Mouse (Mus musculus) thymus, adult 2 months (tissue): ENCODE results near the gene Glra4. TPM values are rescaled to one million over a fixed set of nuclear protein-coding genes. Genes with fewer than 3 reads are reported as not detected.

ENCODE experiments used
- DNase-seq: peaks from one replicate; pipeline ENCODE4 v3.0.0; 2021
- H3K27ac ChIP-seq: fragments of 200-500 bp; 2 replicates; pipeline ENCODE4 v1.5.1; 2012; ENCODE audit warnings: low read length, control low read depth; ENCODE audit not compliant: control insufficient read depth, insufficient read depth
- H3K27me3 ChIP-seq: fragments of 200-500 bp; 2 replicates; pipeline ENCODE4 v1.6.1; 2012; ENCODE audit warnings: mild to moderate bottlenecking, low read length, moderate library complexity, mixed read lengths; ENCODE audit not compliant: control insufficient read depth, insufficient read depth
- H3K36me3 ChIP-seq: fragments of 200-500 bp; 2 replicates; pipeline ENCODE4 v1.6.1; 2012; ENCODE audit warnings: mild to moderate bottlenecking, low read length, moderate library complexity; ENCODE audit not compliant: control insufficient read depth, insufficient read depth
- H3K4me1 ChIP-seq: fragments of 200-500 bp; replicated peaks from 2 replicates; pipeline ENCODE4 v1.6.1; 2012; ENCODE audit warnings: low read length; ENCODE audit not compliant: control insufficient read depth, insufficient read depth
- H3K4me3 ChIP-seq: fragments of 200-500 bp; 2 replicates; pipeline ENCODE4 v1.5.1; 2012; ENCODE audit warnings: mild to moderate bottlenecking, low read length, control low read depth, moderate library complexity; ENCODE audit not compliant: control insufficient read depth, insufficient read depth
- CTCF ChIP-seq: fragments of 200-500 bp; IDR thresholded peaks from 2 replicates; pipeline ENCODE4 v1.5.1; 2012; ENCODE audit warnings: mild to moderate bottlenecking, control low read depth, low read length, moderate library complexity, borderline replicate concordance; ENCODE audit not compliant: control insufficient read depth, poor library complexity, insufficient read depth; ENCODE audit errors: extremely low read depth
- POLR2A ChIP-seq: fragments of 200-500 bp; IDR thresholded peaks from 2 replicates; pipeline ENCODE4 v1.6.1; 2012; ENCODE audit warnings: mild to moderate bottlenecking, low read length, control low read depth, moderate library complexity; ENCODE audit not compliant: control insufficient read depth, poor library complexity, insufficient read depth; ENCODE audit errors: extremely low read depth
- WGBS: fragments of 180-500 bp; shearing (Covaris S2); methylation state at CpG from one replicate; pipeline ENCODE4 v1.1.7; 2018; 5-methylcytosine and 5-hydroxymethylcytosine counted together
- polyA plus RNA-seq: library from polyadenylated mRNA; depleted of rRNA; stranded (reverse); fragments of >200 nt; gene quantifications from 2 replicates; pipeline ENCODE4 v1.2.3, GENCODE M21; 2012; rRNA removed

The Glra4 gene
- not detected in 2 replicates for polyA plus RNA-seq

DNA sequence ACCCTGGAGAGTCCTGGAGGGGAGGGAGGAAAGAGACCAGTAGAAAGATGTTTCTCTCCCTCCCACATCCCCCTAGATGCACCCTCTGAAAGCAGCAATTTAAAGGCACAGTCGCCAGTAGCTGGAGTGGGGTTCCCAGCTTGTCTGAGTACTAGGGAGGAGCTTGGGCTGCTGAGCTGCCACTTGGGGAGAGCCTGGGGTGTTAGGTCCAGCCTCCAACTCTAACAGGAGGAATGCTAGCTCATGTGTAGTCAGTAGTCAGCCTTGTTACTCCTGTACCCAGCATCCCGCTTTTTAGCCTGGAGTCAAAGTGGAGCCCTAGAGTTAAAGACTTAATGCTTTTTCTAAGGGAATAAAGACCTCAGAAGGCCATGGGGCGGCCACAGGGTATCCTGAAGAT lies at the start of gene Glra4:
Gene Glra4 (minus strand): TSS at position 101 of the 400 bp plus-strand sequence.
- no peak within 1 kb of the TSS for H3K27ac ChIP-seq
- 95% methylated on average over 3 of the region's 3 CpGs for WGBS
- H3K27me3 ChIP-seq = no peaks in the 10 kb centered on the region
- H3K4me1 ChIP-seq = no peaks in the 10 kb centered on the region
- no peak for TF ChIP-seq POLR2A
- TF ChIP-seq CTCF = no peak
- DNase-seq = no peak
- H3K36me3 ChIP-seq = no peaks in the 10 kb centered on the region
- no peak within 1 kb of the TSS for H3K4me3 ChIP-seq

DNA sequence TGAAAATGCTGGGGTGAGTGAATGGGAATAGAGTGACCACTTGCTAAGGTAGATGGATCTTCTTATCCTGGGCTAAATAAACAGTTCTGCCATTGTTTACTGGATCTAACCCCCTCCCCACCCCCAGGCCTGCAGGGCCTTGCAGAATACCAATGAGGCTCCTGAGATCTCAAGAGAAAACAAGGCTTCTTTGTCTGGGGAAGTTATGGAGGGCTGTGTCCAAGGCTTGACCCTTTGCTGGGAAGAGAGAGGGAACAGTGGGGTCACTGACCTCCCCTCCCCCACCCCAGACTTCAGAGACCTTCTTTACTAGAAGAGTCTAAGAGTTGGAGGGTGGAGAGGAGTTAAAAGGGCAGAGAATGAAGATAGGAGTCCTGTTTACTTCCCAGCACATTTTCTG lies 48.7 kb upstream of the Glra4 start:
- no peak overlapping the region for H3K27ac ChIP-seq
- H3K36me3 ChIP-seq = no peaks in the 10 kb centered on the region
- no peaks in the 10 kb centered on the region for H3K4me1 ChIP-seq
- no peaks in the 10 kb centered on the region for H3K27me3 ChIP-seq
- H3K4me3 ChIP-seq = no peak overlapping the region
- no peak for DNase-seq
- no peak for TF ChIP-seq POLR2A
- no peak for TF ChIP-seq CTCF

DNA sequence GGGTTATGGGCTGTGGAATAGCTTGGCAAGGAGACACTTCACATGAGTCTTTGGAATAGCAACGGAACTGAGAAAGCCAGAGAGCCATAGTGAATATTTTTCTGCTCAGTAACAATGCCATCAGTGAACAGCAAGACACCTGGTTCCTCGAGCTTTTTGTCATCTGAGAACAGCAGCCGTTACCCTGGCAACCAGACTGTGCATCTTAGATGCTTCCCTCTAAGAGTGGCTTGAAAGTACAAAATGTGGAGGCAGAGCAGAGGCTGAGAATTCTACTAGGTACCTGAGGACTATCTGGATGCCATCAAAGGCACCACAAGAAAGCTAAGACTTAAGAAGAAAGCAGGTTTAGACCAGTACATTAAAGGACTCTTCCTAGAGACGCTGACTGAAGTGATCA lies 45.1 kb upstream of the Glra4 start:
- Histone ChIP-seq H3K36me3 (no peaks in the 10 kb centered on the region), H3K27ac (no peak overlapping the region), H3K4me3 (no peak overlapping the region), H3K4me1 (no peaks in the 10 kb centered on the region), H3K27me3 (no peaks in the 10 kb centered on the region)
- WGBS = 73% methylated on average over 4 of the region's 4 CpGs
- DNase-seq = no peak
- no peak for TF ChIP-seq POLR2A
- TF ChIP-seq CTCF = no peak

DNA sequence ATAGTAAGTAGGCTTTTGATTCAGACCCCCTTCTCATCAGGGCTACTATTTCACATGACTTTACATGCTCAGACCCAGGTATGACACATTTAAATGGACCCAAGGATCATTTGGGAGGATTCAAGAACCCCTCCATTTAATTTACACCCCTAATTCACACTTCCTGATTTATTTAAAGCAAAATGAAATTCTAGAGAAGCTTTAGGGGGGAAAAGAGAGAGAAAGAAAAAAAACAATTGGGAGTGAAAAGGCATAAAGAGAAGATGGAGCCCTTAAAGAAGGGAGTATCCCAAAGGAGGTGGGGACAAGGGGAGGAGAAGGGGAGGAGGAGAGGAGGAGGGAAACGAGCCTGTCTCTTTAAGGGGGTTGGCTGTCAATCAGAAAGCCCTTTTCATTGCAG lies 42.4 kb upstream of the Glra4 start, which contains the start of gene Plp1:
Gene Plp1 (plus strand): TSS at position 301 of the 400 bp plus-strand sequence.
- H3K4me1 ChIP-seq = no peaks in the 10 kb centered on the region
- no peak for DNase-seq
- H3K27ac ChIP-seq = no peak within 1 kb of the TSS
- H3K4me3 ChIP-seq = no peak within 1 kb of the TSS
- H3K27me3 ChIP-seq = no peaks in the 10 kb centered on the region
- WGBS = 73% methylated on average over 1 of the region's 1 CpGs
- H3K36me3 ChIP-seq = no peaks in the 10 kb centered on the region
- TF ChIP-seq POLR2A = no peak
- no peak for TF ChIP-seq CTCF

DNA sequence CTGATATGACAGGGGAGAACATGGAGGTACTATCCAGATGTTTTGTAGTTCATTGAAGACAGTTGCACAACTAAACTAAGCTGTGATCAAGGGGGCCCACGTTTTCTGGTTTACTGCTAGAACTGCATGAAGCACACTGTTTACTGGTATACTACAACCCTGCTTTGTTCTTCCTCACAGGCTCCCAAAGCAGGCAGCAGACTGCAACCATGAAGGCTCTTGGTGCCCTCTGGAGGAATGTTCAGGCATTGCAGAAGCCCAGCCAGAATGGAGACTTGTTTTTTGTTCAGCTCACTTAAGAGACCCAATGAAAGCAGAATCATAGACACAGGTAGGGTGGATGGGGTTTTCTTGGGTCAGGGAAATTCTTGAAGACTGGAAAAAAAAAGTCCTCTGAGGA lies 40.3 kb upstream of the Glra4 start:
- Histone ChIP-seq H3K27me3 (no peaks in the 10 kb centered on the region), H3K4me3 (no peak overlapping the region), H3K4me1 (no peaks in the 10 kb centered on the region), H3K27ac (no peak overlapping the region), H3K36me3 (no peaks in the 10 kb centered on the region)
- WGBS = 5% methylated on average over 1 of the region's 1 CpGs
- DNase-seq = peak; percentile 52
- TF ChIP-seq CTCF = no peak
- no peak for TF ChIP-seq POLR2A

DNA sequence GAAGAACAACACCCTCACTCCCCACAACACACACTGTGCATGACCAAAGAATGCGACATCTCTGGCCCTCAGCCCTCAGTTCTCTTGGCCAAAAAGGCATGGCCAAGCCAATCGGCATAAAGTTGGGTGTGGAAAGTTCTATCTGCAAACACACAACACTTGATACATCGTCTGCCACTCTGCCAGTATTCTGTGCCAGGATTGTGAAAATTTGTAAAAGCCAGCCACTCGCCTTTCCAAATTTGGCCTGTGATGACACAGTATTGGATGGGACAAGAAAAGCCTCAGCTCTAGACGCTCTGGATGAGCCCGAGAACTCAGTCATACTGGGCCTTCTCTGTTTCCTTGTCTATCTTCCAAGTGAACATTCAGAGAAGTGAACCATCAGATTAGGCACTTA lies 39.8 kb upstream of the Glra4 start:
- H3K4me1 ChIP-seq = no peaks in the 10 kb centered on the region
- no peak overlapping the region for H3K27ac ChIP-seq
- H3K36me3 ChIP-seq = no peaks in the 10 kb centered on the region
- DNase-seq = no peak
- no peak overlapping the region for H3K4me3 ChIP-seq
- no peak for TF ChIP-seq POLR2A
- no peak for TF ChIP-seq CTCF
- WGBS = 93% methylated on average over 6 of the region's 6 CpGs
- no peaks in the 10 kb centered on the region for H3K27me3 ChIP-seq

DNA sequence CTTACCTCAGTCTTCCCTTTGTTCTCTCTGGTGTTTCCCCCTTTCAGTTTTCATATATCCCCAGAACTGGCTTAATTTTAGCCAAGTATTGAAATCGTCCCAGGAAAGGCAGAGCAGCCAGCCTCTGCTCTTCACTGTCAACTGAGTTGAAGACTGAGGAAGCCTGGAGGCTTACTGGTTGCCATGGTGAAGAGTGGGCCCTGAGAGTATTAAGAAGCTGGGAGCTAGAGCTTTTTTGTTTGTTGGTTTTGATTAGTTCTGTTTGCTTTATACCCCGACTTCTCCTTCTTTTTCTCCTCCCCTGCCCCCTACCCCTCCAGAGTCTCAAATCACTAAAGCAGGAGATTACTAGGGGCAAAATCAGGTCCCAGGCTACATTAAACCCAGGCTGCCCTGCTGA lies 17.3 kb upstream of the Glra4 start:
- no peak for DNase-seq
- Histone ChIP-seq H3K4me1 (no peaks in the 10 kb centered on the region), H3K36me3 (no peaks in the 10 kb centered on the region), H3K27ac (no peak overlapping the region), H3K27me3 (no peaks in the 10 kb centered on the region), H3K4me3 (no peak overlapping the region)
- TF ChIP-seq CTCF (no peak), POLR2A (no peak)
- 77% methylated on average over 2 of the region's 2 CpGs for WGBS
